Mouse (Mus musculus) hindbrain, embryonic 11.5 days (tissue): ENCODE measurements at regions not wholly inside any gene's neighbourhood (a gene's known extent, or its start where the extent isn't known, plus 50 kb on each side); places are given as distances from the start of the nearest gene placed in this dataset.

ENCODE experiments used
- ATAC-seq: fragments of 200-750 bp; cut with Nextera tagmentation; 2 replicates; pipeline ENCODE4 v1.8.0; 2017; ENCODE audit warnings: mild to moderate bottlenecking, moderate TSS enrichment, moderate library complexity; ENCODE audit not compliant: low FRiP score
- DNase-seq: peaks from one replicate; pipeline ENCODE4 v3.0.0-alpha.2; 2015; ENCODE audit warnings: low spot score
- H3K27ac ChIP-seq: fragments of 300-500 bp; sonication (generic); 2 replicates; pipeline ENCODE4 v1.5.1; 2014; ENCODE audit warnings: mild to moderate bottlenecking, low read depth, low read length
- H3K27me3 ChIP-seq: fragments of 300-500 bp; sonication (generic); 2 replicates; pipeline ENCODE4 v1.6.1; 2014; ENCODE audit warnings: mild to moderate bottlenecking, low read length, moderate library complexity, mixed read lengths; ENCODE audit not compliant: control insufficient read depth, insufficient read depth
- H3K36me3 ChIP-seq: fragments of 300-500 bp; sonication (generic); 2 replicates; pipeline ENCODE4 v1.6.1; 2014; ENCODE audit warnings: mild to moderate bottlenecking, low read length, moderate library complexity, mixed read lengths; ENCODE audit not compliant: control insufficient read depth, insufficient read depth
- H3K4me1 ChIP-seq: fragments of 300-500 bp; sonication (generic); replicated peaks from 2 replicates; pipeline ENCODE4 v1.6.1; 2014; ENCODE audit warnings: low read length, mixed read lengths; ENCODE audit not compliant: control insufficient read depth, insufficient read depth
- H3K4me2 ChIP-seq: fragments of 300-500 bp; sonication (generic); replicated peaks from 2 replicates; pipeline ENCODE4 v1.6.1; 2014; ENCODE audit warnings: mild to moderate bottlenecking, low read depth, low read length
- H3K4me3 ChIP-seq: fragments of 300-500 bp; sonication (generic); 2 replicates; pipeline ENCODE4 v1.5.1; 2014; ENCODE audit warnings: low read depth, low read length
- H3K9ac ChIP-seq: fragments of 300-500 bp; sonication (generic); 2 replicates; pipeline ENCODE4 v1.6.1; 2014; ENCODE audit warnings: low read depth, low read length
- H3K9me3 ChIP-seq: fragments of 300-500 bp; sonication (generic); 2 replicates; pipeline ENCODE4 v1.6.1; 2016; ENCODE audit warnings: low read length; ENCODE audit not compliant: control insufficient read depth
- WGBS: fragments of 180-500 bp; shearing (Covaris S2); extraction: QIAGEN DNeasy Blood & Tissue Kit; methylation state at CpG from one replicate; pipeline ENCODE4 v1.1.7; 2014; 5-methylcytosine and 5-hydroxymethylcytosine counted together

GRCm38 (mm10) chr6:34246512-34246911, 69.6 kb upstream of the Slc35b4 start:
- Histone ChIP-seq H3K27me3 (no peaks in the 10 kb centered on the region), H3K9ac (no peak overlapping the region), H3K36me3 (no peaks in the 10 kb centered on the region), H3K4me2 (no peak overlapping the region), H3K4me3 (no peak overlapping the region), H3K4me1 (no peaks in the 10 kb centered on the region), H3K27ac (no peak overlapping the region), H3K9me3 (no peaks in the 10 kb centered on the region)
- no peak for ATAC-seq
- WGBS: 80% methylated on average over 4 of the region's 4 CpGs
- no peak for DNase-seq

GRCm38 (mm10) chr6:34243001-34243400, 66.1 kb upstream of the Slc35b4 start:
- H3K9ac ChIP-seq: no peak overlapping the region
- DNase-seq (no peak), ATAC-seq (no peak)
- H3K27ac ChIP-seq: no peak overlapping the region
- H3K4me2 ChIP-seq: no peak overlapping the region
- H3K9me3 ChIP-seq: no peaks in the 10 kb centered on the region
- no peak overlapping the region for H3K4me3 ChIP-seq
- no peaks in the 10 kb centered on the region for H3K36me3 ChIP-seq
- H3K4me1 ChIP-seq: no peaks in the 10 kb centered on the region
- H3K27me3 ChIP-seq: no peaks in the 10 kb centered on the region
- 88% methylated on average over 3 of the region's 3 CpGs for WGBS

GRCm38 (mm10) chr6:34242486-34242885, 65.6 kb upstream of the Slc35b4 start:
- ATAC-seq (no peak), DNase-seq (no peak)
- Histone ChIP-seq H3K36me3 (no peaks in the 10 kb centered on the region), H3K4me2 (no peak overlapping the region), H3K4me1 (no peaks in the 10 kb centered on the region), H3K9ac (no peak overlapping the region), H3K9me3 (no peaks in the 10 kb centered on the region), H3K4me3 (no peak overlapping the region), H3K27ac (no peak overlapping the region), H3K27me3 (no peaks in the 10 kb centered on the region)
- 28% methylated on average over 9 of the region's 9 CpGs for WGBS

- Histone ChIP-seq H3K36me3 (no peaks in the 10 kb centered on the region), H3K4me1 (no peaks in the 10 kb centered on the region), H3K27me3 (no peaks in the 10 kb centered on the region; the same call in 1 of the 2 replicates), H3K4me2 (no peak overlapping the region), H3K9me3 (no peaks in the 10 kb centered on the region), H3K9ac (no peak overlapping the region), H3K4me3 (no peak overlapping the region), H3K27ac (no peak overlapping the region)
- DNase-seq: no peak
- WGBS: 35% methylated on average over 10 of the region's 10 CpGs
- no peak for ATAC-seq
These were observed 58.2 kb upstream of the Slc35b4 start for GRCm38 (mm10) chr6:34235132-34235531.

- Histone ChIP-seq H3K4me1 (no peaks in the 10 kb centered on the region), H3K4me3 (no peak overlapping the region), H3K27ac (no peak overlapping the region), H3K4me2 (no peak overlapping the region), H3K9me3 (no peaks in the 10 kb centered on the region), H3K9ac (no peak overlapping the region), H3K36me3 (no peaks in the 10 kb centered on the region), H3K27me3 (no peaks in the 10 kb centered on the region; the same call in 1 of the 2 replicates)
- WGBS: 84% methylated on average over 5 of the region's 5 CpGs
- DNase-seq (no peak), ATAC-seq (no peak)
These were observed 57.6 kb upstream of the Slc35b4 start for GRCm38 (mm10) chr6:34234443-34235020.

- Histone ChIP-seq H3K27ac (no peak overlapping the region), H3K27me3 (no peaks in the 10 kb centered on the region; the same call in 1 of the 2 replicates), H3K4me1 (no peaks in the 10 kb centered on the region), H3K9ac (no peak overlapping the region), H3K4me2 (no peak overlapping the region), H3K9me3 (no peaks in the 10 kb centered on the region), H3K4me3 (no peak overlapping the region), H3K36me3 (no peaks in the 10 kb centered on the region)
- peak; percentile 81 for DNase-seq
- WGBS: 49% methylated on average over 13 of the region's 13 CpGs
- ATAC-seq: no peak
These were observed 54.0 kb upstream of the Slc35b4 start for GRCm38 (mm10) chr6:34230768-34231381.

GRCm38 (mm10) chr6:34227131-34227530, 50.2 kb upstream of the Slc35b4 start:
- H3K36me3 ChIP-seq: no peaks in the 10 kb centered on the region
- WGBS: 90% methylated on average over 4 of the region's 4 CpGs
- no peaks in the 10 kb centered on the region; the same call in 1 of the 2 replicates for H3K27me3 ChIP-seq
- no peaks in the 10 kb centered on the region for H3K4me1 ChIP-seq
- no peak overlapping the region for H3K9ac ChIP-seq
- ATAC-seq: no peak
- DNase-seq: no peak
- no peak overlapping the region for H3K4me2 ChIP-seq
- H3K4me3 ChIP-seq: no peak overlapping the region
- no peak overlapping the region for H3K27ac ChIP-seq
- no peaks in the 10 kb centered on the region; the same call in 1 of the 2 replicates for H3K9me3 ChIP-seq
